Mouse (Mus musculus) lung, adult 2 months (tissue): Measurements from ENCODE around the gene Thap2.

Source experiments
- CTCF ChIP-seq: fragments of 200-500 bp; IDR thresholded peaks from 2 replicates; pipeline ENCODE4 v1.5.1; 2011; ENCODE audit warnings: mild to moderate bottlenecking, low read length, control low read depth; ENCODE audit not compliant: insufficient read depth
- POLR2A ChIP-seq: fragments of 200-500 bp; IDR thresholded peaks from 2 replicates; pipeline ENCODE4 v1.6.1; 2011; ENCODE audit warnings: low read depth, mild to moderate bottlenecking, control low read depth, low read length, borderline replicate concordance; ENCODE audit errors: extremely low read depth

DNA sequence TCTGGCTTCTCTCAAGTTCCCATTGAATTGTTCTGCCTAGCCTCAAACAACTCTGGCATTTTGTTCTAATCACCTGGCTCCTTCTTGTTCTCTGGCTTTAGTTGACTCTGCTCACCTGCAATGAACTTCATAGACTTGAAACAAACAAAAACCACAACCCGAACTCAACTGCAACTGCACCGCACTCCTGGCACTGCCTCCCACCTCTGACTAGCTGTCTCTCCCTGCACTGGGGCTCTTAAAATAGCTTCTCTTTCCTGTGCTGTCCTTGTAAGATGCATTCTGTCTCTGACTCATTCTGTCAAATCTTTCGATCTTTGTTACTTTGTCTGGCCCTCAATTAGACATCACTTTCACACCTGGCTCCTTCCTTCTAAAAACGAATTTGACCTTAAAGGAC is 21.1 kb downstream of the Thap2 start:
- TF ChIP-seq CTCF: no peak
- no peak for TF ChIP-seq POLR2A
